Mouse (Mus musculus) ES-Bruce4 (cell line): ENCODE measurements at regions not wholly inside any gene's neighbourhood (a gene's known extent, or its start where the extent isn't known, plus 50 kb on each side); places are given as distances from the start of the nearest gene placed in this dataset.

Experiments used
- CTCF ChIP-seq: IDR thresholded peaks from one replicate; pipeline ENCODE4 v1.8.1; 2011; ENCODE audit warnings: low read depth, low read length
- EP300 ChIP-seq: IDR thresholded peaks from 2 replicates; pipeline ENCODE4 v1.6.1; 2011; ENCODE audit warnings: low read depth, low read length; ENCODE audit not compliant: insufficient read depth
- POLR2A ChIP-seq: IDR thresholded peaks from one replicate; pipeline ENCODE4 v1.8.1; 2011; ENCODE audit warnings: low read length; ENCODE audit not compliant: insufficient read depth

GRCm38 (mm10) chr17:52315879-52316278 is 286.6 kb upstream of the Kcnh8 start:
- TF ChIP-seq EP300 (no peak), CTCF (no peak), POLR2A (no peak)
